Mouse (Mus musculus) ZHBTc4 (cell line): ENCODE measurements around the gene Zc2hc1b.

Experiments
- DNase-seq: peaks from one replicate; pipeline ENCODE4 v3.0.0-alpha.2; 2011; ENCODE audit warnings: low read depth, low spot score

Zc2hc1b gene

GRCm38 (mm10) chr10:13115030-13115429 lies 62.8 kb downstream of the Zc2hc1b start:
- no peak for DNase-seq

GRCm38 (mm10) chr10:13113641-13114040 lies 64.2 kb downstream of the Zc2hc1b start:
- no peak for DNase-seq

- no peak for DNase-seq
Measured at GRCm38 (mm10) chr10:13112849-13113248, 65.0 kb downstream of the Zc2hc1b start.

DNA sequence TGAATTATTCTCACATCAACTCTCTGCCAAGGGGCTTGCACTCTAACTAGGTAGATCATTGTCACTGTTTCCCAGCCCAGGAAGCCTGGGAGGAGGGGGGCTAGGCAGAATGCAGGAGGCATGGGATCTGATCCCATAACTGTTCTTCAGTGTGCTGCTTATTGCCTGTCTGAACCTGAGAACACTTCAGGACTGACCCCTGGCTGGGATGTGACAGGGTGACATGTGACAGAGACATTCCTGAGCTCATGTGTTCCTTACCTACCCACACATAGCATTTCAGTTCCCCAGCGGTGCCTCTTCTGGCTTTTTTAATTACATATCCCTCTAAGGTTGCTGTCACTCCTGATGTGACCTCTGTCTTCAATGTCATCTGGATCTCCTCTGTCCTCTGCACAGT lies 68.0 kb downstream of the Zc2hc1b start:
- peak; percentile 25 for DNase-seq

- DNase-seq: peak; percentile 72
Measured at GRCm38 (mm10) chr10:13108847-13109246, 69.0 kb downstream of the Zc2hc1b start.

- DNase-seq: peak; percentile 97
Measured at GRCm38 (mm10) chr10:13108021-13108548, 69.7 kb downstream of the Zc2hc1b start.

- DNase-seq: no peak
Measured at GRCm38 (mm10) chr10:13106909-13107624, 70.8 kb downstream of the Zc2hc1b start.

- DNase-seq: no peak
Measured at GRCm38 (mm10) chr10:13103838-13104237, 74.0 kb downstream of the Zc2hc1b start.

DNA sequence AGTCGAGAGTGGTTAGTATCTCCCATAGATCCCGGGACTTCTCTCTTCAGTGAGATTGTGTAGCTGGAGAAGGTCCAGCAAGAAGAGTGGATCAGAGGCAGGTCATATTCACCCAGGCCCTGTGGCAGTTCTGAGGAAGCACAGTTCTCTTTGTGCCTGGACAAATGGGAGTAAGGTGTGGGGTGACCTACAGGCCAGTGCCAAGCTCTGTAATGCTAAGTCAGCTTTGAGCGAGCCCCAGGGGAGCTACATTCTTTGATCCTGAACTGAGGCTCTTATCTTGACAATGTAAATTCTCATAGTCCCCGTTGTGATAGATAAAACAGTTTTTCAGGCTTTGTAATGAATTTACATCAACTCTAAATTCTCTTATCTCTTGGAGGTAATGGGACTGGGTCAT lies 75.5 kb downstream of the Zc2hc1b start:
- DNase-seq: peak; percentile 56

DNA sequence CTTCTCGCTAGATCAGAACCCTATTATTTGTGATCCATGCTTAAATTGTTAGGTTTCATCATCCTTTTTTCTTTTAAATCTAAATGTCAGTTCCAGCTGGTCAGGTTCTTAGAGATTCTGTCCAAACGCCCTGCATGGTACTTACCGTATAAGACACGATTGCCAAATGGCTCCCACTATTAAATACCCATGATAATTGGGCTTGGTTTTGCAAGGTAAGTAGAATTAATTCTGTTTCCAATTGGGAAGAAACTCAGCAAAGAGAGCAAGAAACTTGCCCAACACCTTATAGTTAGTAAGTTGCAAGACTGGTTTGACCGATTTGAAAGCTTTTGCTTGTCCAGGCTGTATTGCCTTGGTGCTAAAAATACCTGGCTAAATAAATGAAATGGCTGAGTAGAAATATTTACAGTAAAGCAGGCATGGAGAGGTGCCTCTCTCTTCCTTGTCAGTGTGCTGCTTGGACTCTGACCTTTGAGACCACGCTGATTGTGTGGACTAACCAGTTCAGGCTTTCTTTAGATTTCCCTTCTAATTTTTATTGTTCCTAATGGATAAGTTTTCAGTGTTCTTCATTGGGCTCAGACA lies 77.7 kb downstream of the Zc2hc1b start:
- no peak for DNase-seq
